Mouse (Mus musculus) embryonic stem cell, embryonic (primary cell): ENCODE measurements around the gene Ppm1b.

ENCODE experiments used
- CTCF ChIA-PET, 4 experiments: fragments of 300-600 bp in 2 of 4; fragments of 350-600 bp in 2 of 4; sonication (Branson Sonifier 250); formaldehyde crosslinking; loops; one replicate each; lab custom pipeline; 2022; ENCODE audit warnings: inconsistent platforms in 2 of 4; lab: Charles Lee
- POLR2A ChIA-PET, 4 experiments: fragments of 300-600 bp in 2 of 4; fragments of 350-600 bp in 2 of 4; sonication (Branson Sonifier 250); formaldehyde crosslinking; loops; one replicate each; lab custom pipeline; 2022; ENCODE audit warnings: antibody characterized with exemption in 4 of 4, inconsistent platforms in 1 of 4; lab: Charles Lee

Ppm1b gene

GRCm38 (mm10) chr17:85028797-85029196, 72.3 kb downstream of the Ppm1b start:
- POLR2A ChIA-PET, result interaction anchor here in 2 of 4 experiments (0.8 to 1.6 kb wide), 3 partner anchors 10 to 61 kb away, joined by 3 to 5 read pairs (median 4); partner anchors contain the start of genes Camkmt (in 1 of the 2) and Prepl (in 1 of the 2)
- CTCF ChIA-PET, result interaction anchor here in 1 of 4 experiments (0.7 kb wide), 1 partner anchor 26 kb away, joined by 4 read pairs; no protein-coding TSS in a partner anchor

GRCm38 (mm10) chr17:85030651-85031050, 74.1 kb downstream of the Ppm1b start:
- POLR2A ChIA-PET, result interaction anchor here in 3 of 4 experiments (0.6 to 2.0 kb wide), 8 partner anchors 8 to 158 kb away, joined by 3 to 7 read pairs (median 4); partner anchors contain the start of genes Camkmt (in 1 of the 3) and Prepl (in 1 of the 3)

GRCm38 (mm10) chr17:85033087-85033486, 76.5 kb downstream of the Ppm1b start:
- CTCF ChIA-PET, result no interaction called here
- POLR2A ChIA-PET, result interaction anchor here in 3 of 4 experiments (0.9 to 1.5 kb wide), 5 partner anchors 10 to 25 kb away, joined by 3 to 9 read pairs (median 3); no protein-coding TSS in a partner anchor

More at GRCm38 (mm10) chr17:85030651-85031050, 74.1 kb downstream of the Ppm1b start:
- CTCF ChIA-PET, result no interaction called here

GRCm38 (mm10) chr17:85034068-85034467, 77.5 kb downstream of the Ppm1b start:
- ChIA-PET CTCF (interaction anchor here in 2 of 4 experiments (0.6 to 0.7 kb wide), 2 partner anchors 313 to 444 kb away, joined by 3 to 5 read pairs; no protein-coding TSS in a partner anchor), POLR2A (interaction anchor here (0.5 to 1.8 kb wide), 8 partner anchors 9 to 26 kb away, joined by 3 to 9 read pairs (median 4); no protein-coding TSS in a partner anchor)

GRCm38 (mm10) chr17:85037855-85038254, 81.3 kb downstream of the Ppm1b start:
- ChIA-PET POLR2A (interaction anchor here in 1 of 4 experiments (0.6 to 1.9 kb wide), 3 partner anchors 8 to 1330 kb away, joined by 3 to 5 read pairs (median 3); no protein-coding TSS in a partner anchor), CTCF (no interaction called here)

- ChIA-PET POLR2A (interaction anchor here in 2 of 4 experiments (0.6 to 1.9 kb wide), 4 partner anchors 9 to 1329 kb away, joined by 3 to 5 read pairs (median 3); no protein-coding TSS in a partner anchor), CTCF (interaction anchor here in 3 of 4 experiments (0.5 to 0.9 kb wide), 3 partner anchors 15 to 586 kb away, joined by 3 read pairs; no protein-coding TSS in a partner anchor)
Measured at GRCm38 (mm10) chr17:85038311-85038710, 81.8 kb downstream of the Ppm1b start.

GRCm38 (mm10) chr17:85038761-85039160, 82.2 kb downstream of the Ppm1b start:
- POLR2A ChIA-PET, result interaction anchor here in 2 of 4 experiments (1.0 to 1.9 kb wide), 3 partner anchors 9 to 159 kb away, joined by 3 to 5 read pairs (median 3); no protein-coding TSS in a partner anchor
- CTCF ChIA-PET, result interaction anchor here in 3 of 4 experiments (0.5 to 0.9 kb wide), 4 partner anchors 15 to 587 kb away, joined by 3 to 7 read pairs (median 3); no protein-coding TSS in a partner anchor

- ChIA-PET POLR2A (interaction anchor here in 2 of 4 experiments (0.6 to 1.1 kb wide), 2 partner anchors 18 to 50 kb away, joined by 3 to 4 read pairs; partner anchors contain the start of gene Camkmt (in 1 of the 2)), CTCF (interaction anchor here in 1 of 4 experiments (0.5 kb wide), 1 partner anchor 615 kb away, joined by 10 read pairs; no protein-coding TSS in a partner anchor)
Measured at GRCm38 (mm10) chr17:85040913-85041312, 84.4 kb downstream of the Ppm1b start.

GRCm38 (mm10) chr17:85042419-85042818, 85.9 kb downstream of the Ppm1b start:
- POLR2A ChIA-PET, result interaction anchor here in 1 of 4 experiments (1.0 to 1.7 kb wide), 3 partner anchors 12 to 31 kb away, joined by 3 to 7 read pairs (median 3); no protein-coding TSS in a partner anchor
- CTCF ChIA-PET, result interaction anchor here in 1 of 4 experiments (0.5 kb wide), 1 partner anchor 19 kb away, joined by 8 read pairs; no protein-coding TSS in a partner anchor

GRCm38 (mm10) chr17:85043404-85043816, 86.9 kb downstream of the Ppm1b start:
- ChIA-PET POLR2A (interaction anchor here in 3 of 4 experiments (0.6 to 1.7 kb wide), 4 partner anchors 10 to 20 kb away, joined by 3 to 7 read pairs (median 4); no protein-coding TSS in a partner anchor), CTCF (interaction anchor here in 1 of 4 experiments (0.6 kb wide), 1 partner anchor 9 kb away, joined by 3 read pairs; no protein-coding TSS in a partner anchor)

GRCm38 (mm10) chr17:85044466-85044865, 87.9 kb downstream of the Ppm1b start:
- CTCF ChIA-PET, result interaction anchor here in 3 of 4 experiments (0.9 to 1.2 kb wide), 4 partner anchors 14 to 207 kb away, joined by 3 to 4 read pairs (median 3); no protein-coding TSS in a partner anchor

GRCm38 (mm10) chr17:85045160-85045559, 88.6 kb downstream of the Ppm1b start:
- ChIA-PET CTCF (interaction anchor here in 3 of 4 experiments (0.5 to 1.2 kb wide), 10 partner anchors 13 to 586 kb away, joined by 3 to 4 read pairs (median 3); no protein-coding TSS in a partner anchor), POLR2A (interaction anchor here in 1 of 4 experiments (1.0 to 1.4 kb wide), 3 partner anchors 19 to 410 kb away, joined by 3 to 5 read pairs (median 3); no protein-coding TSS in a partner anchor)

More at GRCm38 (mm10) chr17:85044466-85044865, 87.9 kb downstream of the Ppm1b start:
- POLR2A ChIA-PET, result interaction anchor here in 1 of 4 experiments (1.1 kb wide), 1 partner anchor 409 kb away, joined by 3 read pairs; no protein-coding TSS in a partner anchor

- CTCF ChIA-PET, result no interaction called here
- POLR2A ChIA-PET, result interaction anchor here in 3 of 4 experiments (0.5 to 1.3 kb wide), 4 partner anchors 10 to 110 kb away, joined by 3 read pairs; no protein-coding TSS in a partner anchor
Measured at GRCm38 (mm10) chr17:85048379-85048778, 91.8 kb downstream of the Ppm1b start.

- ChIA-PET POLR2A (interaction anchor here in 1 of 4 experiments (1.6 kb wide), 1 partner anchor 11 kb away, joined by 8 read pairs; no protein-coding TSS in a partner anchor), CTCF (interaction anchor here in 1 of 4 experiments (1.3 kb wide), 1 partner anchor 13 kb away, joined by 3 read pairs; no protein-coding TSS in a partner anchor)
Measured at GRCm38 (mm10) chr17:85058276-85058675, 101.7 kb downstream of the Ppm1b start.

- ChIA-PET CTCF (interaction anchor here in 1 of 4 experiments (1.3 kb wide), 1 partner anchor 14 kb away, joined by 3 read pairs; no protein-coding TSS in a partner anchor), POLR2A (interaction anchor here (0.6 to 1.6 kb wide), 6 partner anchors 9 to 581 kb away, joined by 3 to 8 read pairs (median 4); no protein-coding TSS in a partner anchor)
Measured at GRCm38 (mm10) chr17:85059136-85059535, 102.6 kb downstream of the Ppm1b start.

- POLR2A ChIA-PET, result interaction anchor here in 1 of 4 experiments (2.0 kb wide), 1 partner anchor 27 kb away, joined by 10 read pairs; the partner anchor contains the start of genes Camkmt and Prepl
- CTCF ChIA-PET, result interaction anchor here in 1 of 4 experiments (0.8 kb wide), 1 partner anchor 13 kb away, joined by 3 read pairs; no protein-coding TSS in a partner anchor
Measured at GRCm38 (mm10) chr17:85063560-85063959, 107.0 kb downstream of the Ppm1b start.

GRCm38 (mm10) chr17:85067331-85067730, 110.8 kb downstream of the Ppm1b start:
- ChIA-PET POLR2A (interaction anchor here in 1 of 4 experiments (0.7 to 1.1 kb wide), 2 partner anchors 10 to 12 kb away, joined by 3 to 4 read pairs; no protein-coding TSS in a partner anchor), CTCF (no interaction called here)

GRCm38 (mm10) chr17:85070658-85071057, 114.1 kb downstream of the Ppm1b start:
- CTCF ChIA-PET, result no interaction called here
- POLR2A ChIA-PET, result interaction anchor here in 1 of 4 experiments (1.5 to 2.5 kb wide), 2 partner anchors 20 to 44 kb away, joined by 3 to 5 read pairs; partner anchors contain the start of genes Camkmt and Prepl
